Mouse (Mus musculus): ENCODE measurements around the gene Sgk2.

- TF ChIP-seq POLR2A (IDR thresholded peaks at IDR 0.05; ENCODE audit: borderline replicate concordance, extremely low read depth, insufficient read depth, insufficient read length, poor library complexity, severe bottlenecking) (no peak), CTCF (IDR thresholded peaks at IDR 0.05; ENCODE audit: borderline replicate concordance, extremely low read depth, insufficient read depth, insufficient read length) (no peak)
These were observed at the start of gene Sgk2 for GRCm38 (mm10) chr2:162987218-162987617.

All from brain, embryonic 14.5 days (tissue).